Mouse (Mus musculus) hindbrain, embryonic 15.5 days (tissue): ENCODE measurements around the gene Sepsecs. TPM values are rescaled to one million over a fixed set of nuclear protein-coding genes. Genes with fewer than 3 reads are reported as not detected.

ENCODE experiments used
- ATAC-seq: fragments of 200-750 bp; cut with Nextera tagmentation; 2 replicates; pipeline ENCODE4 v1.8.0; 2017; ENCODE audit warnings: low read depth, moderate number of reproducible peaks, moderate TSS enrichment; ENCODE audit not compliant: low FRiP score
- H3K27ac ChIP-seq: fragments of 300-500 bp; sonication (generic); replicated peaks from 2 replicates; pipeline ENCODE4 v1.5.1; 2015; ENCODE audit warnings: mild to moderate bottlenecking, inconsistent platforms
- H3K27me3 ChIP-seq: fragments of 300-500 bp; sonication (generic); 2 replicates; pipeline ENCODE4 v1.6.1; 2015; ENCODE audit warnings: control low read depth, inconsistent platforms
- H3K36me3 ChIP-seq: fragments of 300-500 bp; sonication (generic); 2 replicates; pipeline ENCODE4 v1.6.1; 2015; ENCODE audit warnings: control low read depth, inconsistent platforms
- H3K4me1 ChIP-seq: fragments of 300-500 bp; sonication (generic); replicated peaks from 2 replicates; pipeline ENCODE4 v1.6.1; 2015; ENCODE audit warnings: control low read depth, inconsistent platforms
- H3K4me2 ChIP-seq: fragments of 300-500 bp; sonication (generic); 2 replicates; pipeline ENCODE4 v1.6.1; 2015; ENCODE audit warnings: moderate library complexity, mild to moderate bottlenecking, inconsistent platforms
- H3K4me3 ChIP-seq: fragments of 300-500 bp; sonication (generic); 2 replicates; pipeline ENCODE4 v1.5.1; 2015; ENCODE audit warnings: mild to moderate bottlenecking, inconsistent platforms
- H3K9ac ChIP-seq: fragments of 300-500 bp; sonication (generic); 2 replicates; pipeline ENCODE4 v1.6.1; 2015; ENCODE audit warnings: inconsistent platforms
- H3K9me3 ChIP-seq: fragments of 300-500 bp; sonication (generic); 2 replicates; pipeline ENCODE4 v1.6.1; 2016; ENCODE audit warnings: control low read depth, inconsistent platforms
- WGBS: fragments of 180-500 bp; shearing (Covaris S2); methylation state at CpG from one replicate; pipeline ENCODE4 v1.1.7; 2015; 5-methylcytosine and 5-hydroxymethylcytosine counted together
- polyA plus RNA-seq: library from polyadenylated mRNA; unstranded; fragments of >200 nt; fragmentation: Nextera tagmentation; extraction: Ambion mirVana; gene quantifications from 2 replicates; pipeline ENCODE4 v1.2.1, GENCODE M21; 2015

Sepsecs gene
- polyA plus RNA-seq, 1 experiment from 2014 or later, result 6.8 TPM

DNA sequence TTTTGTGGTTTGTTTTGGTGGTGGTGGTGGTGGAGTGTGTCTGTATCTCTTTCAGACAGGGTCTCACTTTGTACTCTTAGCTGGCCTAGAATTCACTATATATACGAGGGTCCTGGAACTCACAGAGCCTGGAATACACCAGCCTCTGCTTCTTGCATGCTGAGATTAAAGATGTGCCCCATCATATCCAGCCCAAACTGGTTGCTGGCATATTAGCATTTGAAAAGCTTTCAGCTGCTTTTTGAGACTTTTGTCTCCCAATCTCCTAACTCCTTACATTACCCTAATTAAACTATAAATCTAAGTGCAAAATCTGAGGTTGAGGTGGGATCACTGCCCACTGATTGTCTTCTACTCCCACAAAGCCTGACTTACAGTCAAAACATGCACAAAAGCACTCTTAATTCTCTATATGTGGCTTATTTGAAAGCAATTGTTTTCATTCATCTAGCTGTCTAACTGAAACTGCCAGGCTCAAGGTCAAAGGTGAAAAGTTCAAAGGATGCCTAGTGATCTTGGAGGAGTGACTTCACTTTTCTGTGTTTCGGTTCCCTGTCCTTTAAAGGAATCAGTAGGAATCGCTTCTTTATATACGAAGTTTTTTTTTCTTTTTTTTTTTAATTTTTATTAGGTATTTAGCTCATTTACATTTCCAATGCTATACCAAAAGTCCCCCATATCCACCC lies 5.0 kb upstream of the Sepsecs start:
- Histone ChIP-seq H3K9ac (no peak overlapping the region), H3K27me3 (no peaks in the 10 kb centered on the region), H3K4me2 (no peak overlapping the region), H3K4me3 (no peak overlapping the region), H3K36me3 (no peaks in the 10 kb centered on the region), H3K4me1 (no peaks in the 10 kb centered on the region), H3K9me3 (no peaks in the 10 kb centered on the region), H3K27ac (no peak overlapping the region)
- ATAC-seq, result no peak
- WGBS, result 49% methylated on average over 4 of the region's 4 CpGs

GRCm38 (mm10) chr5:52673341-52673740 lies 3.8 kb upstream of the Sepsecs start:
- Histone ChIP-seq H3K4me1 (peaks cover 7% of the 10 kb centered on the region), H3K9me3 (no peaks in the 10 kb centered on the region), H3K27ac (no peak overlapping the region), H3K27me3 (no peaks in the 10 kb centered on the region), H3K36me3 (no peaks in the 10 kb centered on the region), H3K9ac (no peak overlapping the region), H3K4me3 (no peak overlapping the region), H3K4me2 (no peak overlapping the region)
- ATAC-seq, result no peak
- 26% methylated on average over 9 of the region's 9 CpGs for WGBS

DNA sequence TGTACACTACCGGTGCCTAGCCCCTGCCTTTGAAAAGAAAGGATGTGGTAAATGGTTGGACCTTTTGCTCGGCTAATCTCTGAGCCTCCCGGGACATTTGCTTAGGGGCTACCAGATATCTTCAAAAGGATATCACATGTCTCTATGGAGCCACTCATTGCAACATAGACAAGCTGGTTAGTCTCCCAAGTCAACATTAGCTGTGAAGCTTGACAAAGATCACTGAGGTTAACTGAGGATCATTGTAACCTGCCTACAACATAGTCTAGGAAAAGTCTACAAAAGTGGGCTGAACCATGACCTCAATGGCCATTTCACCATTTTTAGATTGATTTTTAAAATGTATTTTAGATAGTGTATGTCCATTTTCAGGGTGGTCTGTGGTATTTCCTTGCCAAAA lies 1.2 kb upstream of the Sepsecs start:
- 85% methylated on average over 3 of the region's 3 CpGs for WGBS
- H3K27me3 ChIP-seq, result no peaks in the 10 kb centered on the region

DNA sequence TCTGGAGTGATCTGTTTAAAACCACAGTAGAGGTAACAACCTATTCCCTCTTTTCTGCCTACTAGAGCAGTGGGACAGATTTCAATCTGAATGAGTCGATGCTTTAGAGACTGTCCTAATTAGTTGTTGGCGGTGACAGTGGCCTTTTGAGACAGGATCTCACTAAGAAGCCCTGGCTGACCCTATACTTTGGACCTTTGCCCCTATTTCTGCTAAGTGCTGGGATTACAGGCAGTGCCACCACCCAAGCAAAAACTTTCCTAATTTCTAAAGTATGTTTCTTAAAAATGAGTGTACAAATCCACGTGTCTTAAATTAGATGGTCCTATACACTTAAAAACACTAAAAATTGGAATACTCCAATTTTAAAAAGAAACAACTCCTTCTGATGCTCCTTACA lies 2.7 kb downstream of the Sepsecs start:
- Histone ChIP-seq H3K9me3 (no peaks in the 10 kb centered on the region), H3K4me1 (peaks cover 7% of the 10 kb centered on the region), H3K4me2 (no peak overlapping the region), H3K36me3 (peaks cover 21% of the 10 kb centered on the region), H3K27ac (no peak overlapping the region), H3K27me3 (no peaks in the 10 kb centered on the region), H3K4me3 (no peak overlapping the region), H3K9ac (no peak overlapping the region)
- ATAC-seq, result no peak
- 89% methylated on average over 3 of the region's 3 CpGs for WGBS

More for the DNA sequence above, 1.2 kb upstream of the Sepsecs start:
- no peak for ATAC-seq
- Histone ChIP-seq H3K27ac (no peak overlapping the region), H3K4me2 (no peak overlapping the region), H3K36me3 (no peaks in the 10 kb centered on the region), H3K9me3 (no peaks in the 10 kb centered on the region), H3K4me1 (peaks cover 7% of the 10 kb centered on the region), H3K9ac (no peak overlapping the region), H3K4me3 (no peak overlapping the region)

- Histone ChIP-seq H3K9ac (no peak overlapping the region), H3K4me3 (no peak overlapping the region), H3K27ac (no peak overlapping the region), H3K36me3 (peaks cover 28% of the 10 kb centered on the region), H3K9me3 (no peaks in the 10 kb centered on the region), H3K4me1 (no peaks in the 10 kb centered on the region), H3K4me2 (no peak overlapping the region), H3K27me3 (no peaks in the 10 kb centered on the region)
- WGBS, result 87% methylated on average over 4 of the region's 4 CpGs
- no peak for ATAC-seq
These were observed 11.6 kb downstream of the Sepsecs start for GRCm38 (mm10) chr5:52657957-52658356.

GRCm38 (mm10) chr5:52657336-52657735 lies 12.2 kb downstream of the Sepsecs start:
- 94% methylated on average over 5 of the region's 5 CpGs for WGBS
- no peak overlapping the region for H3K4me3 ChIP-seq
- ATAC-seq, result no peak
- H3K36me3 ChIP-seq, result peaks cover 28% of the 10 kb centered on the region
- H3K9ac ChIP-seq, result no peak overlapping the region
- no peaks in the 10 kb centered on the region for H3K27me3 ChIP-seq
- no peaks in the 10 kb centered on the region for H3K4me1 ChIP-seq
- no peak overlapping the region for H3K4me2 ChIP-seq
- no peaks in the 10 kb centered on the region for H3K9me3 ChIP-seq
- no peak overlapping the region for H3K27ac ChIP-seq

DNA sequence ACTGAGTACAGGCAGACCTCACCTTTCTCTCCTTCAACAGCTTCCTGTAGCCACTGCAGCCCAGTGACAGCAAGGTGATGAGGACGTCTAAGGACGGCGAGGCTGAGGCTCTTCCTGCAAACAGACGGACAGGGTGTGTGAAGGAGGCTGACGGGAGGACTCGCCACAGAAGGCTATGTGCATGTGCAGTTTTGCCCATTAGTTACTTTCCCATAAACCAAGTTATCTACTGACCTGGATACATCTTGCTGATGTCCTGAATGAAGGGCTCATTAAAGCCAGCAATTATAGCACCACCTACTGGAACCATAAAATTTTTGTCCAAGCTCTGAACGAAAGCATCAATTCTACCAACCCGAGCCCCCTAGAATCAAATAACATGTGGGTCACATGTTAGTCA lies 13.5 kb downstream of the Sepsecs start:
- no peak for ATAC-seq
- no peak overlapping the region for H3K9ac ChIP-seq
- H3K9me3 ChIP-seq, result no peaks in the 10 kb centered on the region
- no peaks in the 10 kb centered on the region for H3K27me3 ChIP-seq
- no peak overlapping the region for H3K4me2 ChIP-seq
- no peak overlapping the region for H3K4me3 ChIP-seq
- no peak overlapping the region for H3K27ac ChIP-seq
- peaks cover 20% of the 10 kb centered on the region; the same call in 1 of the 2 replicates for H3K36me3 ChIP-seq
- no peaks in the 10 kb centered on the region for H3K4me1 ChIP-seq
- 64% methylated on average over 8 of the region's 8 CpGs for WGBS

GRCm38 (mm10) chr5:52654961-52655360 lies 14.5 kb downstream of the Sepsecs start:
- Histone ChIP-seq H3K9me3 (no peaks in the 10 kb centered on the region), H3K27me3 (no peaks in the 10 kb centered on the region), H3K4me2 (no peak overlapping the region), H3K4me1 (no peaks in the 10 kb centered on the region), H3K27ac (no peak overlapping the region), H3K36me3 (peaks cover 17% of the 10 kb centered on the region; the same call in 1 of the 2 replicates), H3K4me3 (no peak overlapping the region), H3K9ac (no peak overlapping the region)
- ATAC-seq, result no peak
- 95% methylated on average over 5 of the region's 5 CpGs for WGBS

GRCm38 (mm10) chr5:52652606-52653005 lies 16.9 kb downstream of the Sepsecs start:
- WGBS, result 94% methylated on average over 7 of the region's 7 CpGs
- Histone ChIP-seq H3K27ac (no peak overlapping the region), H3K36me3 (0 out of 2 replicates have a peak, but pooled peaks cover 13% of the 10 kb centered on the region)

DNA sequence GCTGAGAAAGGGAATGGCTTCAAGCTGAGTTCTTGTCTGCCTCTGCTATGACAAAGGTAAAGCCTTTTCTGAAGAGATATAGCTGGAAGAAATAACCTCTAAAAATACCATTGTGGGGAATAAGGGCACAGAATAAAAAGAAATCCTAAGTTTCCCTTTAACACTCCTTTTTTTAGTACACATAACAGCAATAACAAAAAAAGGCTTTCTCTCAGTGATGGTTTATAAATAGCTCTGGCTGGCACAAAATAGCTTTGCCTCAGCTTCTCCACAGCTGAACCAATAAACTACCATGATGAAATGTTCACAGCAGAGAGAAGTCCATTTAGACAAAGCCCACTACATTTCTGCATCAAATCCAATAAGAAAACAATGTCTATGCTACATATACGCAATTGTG lies 17.4 kb downstream of the Sepsecs start:
- no peak overlapping the region for H3K9ac ChIP-seq
- WGBS, result 86% methylated on average over 1 of the region's 1 CpGs

More at GRCm38 (mm10) chr5:52652606-52653005, 16.9 kb downstream of the Sepsecs start:
- no peak for ATAC-seq
- H3K27me3 ChIP-seq, result no peaks in the 10 kb centered on the region
- H3K9me3 ChIP-seq, result no peaks in the 10 kb centered on the region
- H3K9ac ChIP-seq, result no peak overlapping the region
- H3K4me1 ChIP-seq, result no peaks in the 10 kb centered on the region
- no peak overlapping the region for H3K4me2 ChIP-seq
- no peak overlapping the region for H3K4me3 ChIP-seq

DNA sequence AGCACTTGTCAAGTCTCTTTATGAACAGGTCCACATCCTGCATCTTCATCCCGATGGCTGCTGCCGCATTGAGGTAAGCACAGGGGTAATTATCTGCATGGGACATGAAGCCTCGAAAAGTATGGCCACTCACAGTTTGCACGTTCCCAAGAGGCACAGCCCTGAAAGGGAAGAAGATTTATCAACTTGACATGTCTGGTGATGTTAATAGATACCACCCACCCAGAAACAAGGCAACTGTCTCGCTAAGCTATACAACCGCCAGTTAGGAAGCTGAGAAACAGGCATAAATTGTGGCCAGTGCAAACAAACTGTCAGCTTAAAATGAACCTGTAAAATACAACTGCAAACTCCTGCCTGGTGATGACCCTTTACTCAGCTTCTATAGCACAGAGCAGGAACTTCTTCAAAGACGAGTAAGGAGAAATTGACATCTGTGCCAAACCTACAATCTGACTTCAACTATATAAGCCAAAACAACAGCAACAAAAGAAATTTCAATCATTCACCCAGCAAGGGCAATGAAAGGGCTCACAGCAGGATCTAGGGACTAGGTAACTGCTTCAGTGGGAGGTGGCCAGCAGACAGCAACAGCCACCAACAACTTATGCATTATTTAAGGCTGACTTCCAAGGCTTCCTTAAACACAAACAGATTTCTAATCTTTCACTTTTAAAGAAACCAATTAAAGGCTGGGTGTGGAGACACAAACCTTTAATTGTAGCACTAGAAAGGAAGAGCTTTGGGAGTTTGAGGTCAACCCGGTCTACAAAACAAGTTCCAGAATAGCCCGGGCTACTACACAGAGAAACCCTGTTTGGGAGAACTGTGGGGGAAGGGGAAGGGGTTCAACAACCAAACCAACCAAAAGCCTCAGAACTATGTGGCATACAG lies 25.3 kb downstream of the Sepsecs start:
- Histone ChIP-seq H3K4me1 (no peaks in the 10 kb centered on the region), H3K36me3 (peaks cover 35% of the 10 kb centered on the region), H3K9ac (no peak overlapping the region), H3K9me3 (no peaks in the 10 kb centered on the region), H3K27ac (no peak overlapping the region), H3K4me2 (no peak overlapping the region), H3K27me3 (no peaks in the 10 kb centered on the region), H3K4me3 (no peak overlapping the region)
- ATAC-seq, result no peak; the same call in 1 of the 2 replicates
- 46% methylated on average over 9 of the region's 9 CpGs for WGBS

More for the DNA sequence above, 17.4 kb downstream of the Sepsecs start:
- H3K4me1 ChIP-seq, result no peaks in the 10 kb centered on the region
- no peak overlapping the region for H3K4me2 ChIP-seq
- no peak overlapping the region for H3K27ac ChIP-seq
- peaks cover 14% of the 10 kb centered on the region for H3K36me3 ChIP-seq
- ATAC-seq, result no peak
- no peaks in the 10 kb centered on the region for H3K9me3 ChIP-seq
- no peak overlapping the region for H3K4me3 ChIP-seq
- H3K27me3 ChIP-seq, result no peaks in the 10 kb centered on the region

DNA sequence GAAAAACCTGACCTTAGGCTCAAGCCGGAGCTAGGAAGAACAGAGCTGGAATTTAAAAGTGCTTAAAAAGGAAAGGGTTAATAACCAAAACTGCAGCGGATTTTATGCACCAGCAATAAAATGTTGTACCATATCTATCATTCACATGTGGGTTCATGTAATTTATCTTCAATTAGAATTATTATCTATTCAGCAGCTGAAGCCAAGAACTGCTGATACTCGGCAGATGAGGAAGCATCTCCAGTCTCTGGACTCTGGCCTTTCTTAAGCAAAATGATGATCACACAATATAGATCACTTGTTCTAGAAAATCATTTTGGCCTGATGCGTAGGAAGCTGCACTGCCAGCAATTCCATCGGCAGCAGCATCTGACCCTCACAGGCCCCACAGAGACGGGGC lies 27.8 kb downstream of the Sepsecs start:
- 92% methylated on average over 6 of the region's 6 CpGs for WGBS

More for the DNA sequence above, 27.8 kb downstream of the Sepsecs start:
- Histone ChIP-seq H3K36me3 (peaks cover 30% of the 10 kb centered on the region), H3K27me3 (no peaks in the 10 kb centered on the region), H3K9ac (no peak overlapping the region), H3K4me3 (no peak overlapping the region), H3K27ac (no peak overlapping the region), H3K4me2 (no peak overlapping the region), H3K9me3 (no peaks in the 10 kb centered on the region), H3K4me1 (no peaks in the 10 kb centered on the region)
- ATAC-seq, result no peak
